Mouse (Mus musculus) lung, embryonic 14.5 days (tissue): ENCODE data around the gene Klhl32. TPM values are rescaled to one million over a fixed set of nuclear protein-coding genes. Genes with fewer than 3 reads are reported as not detected.

Experiments
- ATAC-seq: fragments of 200-750 bp; cut with Nextera tagmentation; 2 replicates; pipeline ENCODE4 v1.8.0; 2017; ENCODE audit warnings: mild to moderate bottlenecking, moderate TSS enrichment, moderate library complexity; ENCODE audit not compliant: insufficient read depth
- DNase-seq: peaks from one replicate; pipeline ENCODE4 v3.0.0-alpha.2; 2015
- H3K27ac ChIP-seq: fragments of 300-500 bp; sonication (generic); 2 replicates; pipeline ENCODE4 v1.5.1; 2014; ENCODE audit warnings: low read depth, mild to moderate bottlenecking, moderate library complexity
- H3K27me3 ChIP-seq: fragments of 300-500 bp; sonication (generic); 2 replicates; pipeline ENCODE4 v1.6.1; 2014; ENCODE audit warnings: low read length, control low read depth; ENCODE audit not compliant: insufficient read depth
- H3K36me3 ChIP-seq: fragments of 300-500 bp; sonication (generic); 2 replicates; pipeline ENCODE4 v1.6.1; 2014; ENCODE audit warnings: control low read depth; ENCODE audit not compliant: insufficient read depth
- H3K4me1 ChIP-seq: fragments of 300-500 bp; sonication (generic); 2 replicates; pipeline ENCODE4 v1.6.1; 2014; ENCODE audit warnings: antibody characterized with exemption, control low read depth; ENCODE audit not compliant: insufficient read depth
- H3K4me2 ChIP-seq: fragments of 300-500 bp; sonication (generic); 2 replicates; pipeline ENCODE4 v1.6.1; 2014; ENCODE audit warnings: mild to moderate bottlenecking
- H3K4me3 ChIP-seq: fragments of 300-500 bp; sonication (generic); 2 replicates; pipeline ENCODE4 v1.5.1; 2014; ENCODE audit warnings: low read depth, low read length
- H3K9ac ChIP-seq: fragments of 300-500 bp; sonication (generic); 2 replicates; pipeline ENCODE4 v1.6.1; 2014
- H3K9me3 ChIP-seq: fragments of 300-500 bp; sonication (generic); 2 replicates; pipeline ENCODE4 v1.6.1; 2016; ENCODE audit warnings: low read depth, low read length, control low read depth
- CTCF ChIP-seq: IDR thresholded peaks from 2 replicates; pipeline ENCODE4 v1.5.1; 2016; ENCODE audit warnings: antibody characterized with exemption, low read depth
- WGBS: fragments of 180-500 bp; shearing (Covaris S2); extraction: QIAGEN DNeasy Blood & Tissue Kit; methylation state at CpG from one replicate; pipeline ENCODE4 v1.1.7; 2014; 5-methylcytosine and 5-hydroxymethylcytosine counted together
- polyA plus RNA-seq: library from polyadenylated mRNA; unstranded; fragments of >200 nt; fragmentation: Nextera tagmentation; extraction: Ambion mirVana; gene quantifications from 2 replicates; pipeline ENCODE4 v1.2.1, GENCODE M21; 2014

The Klhl32 gene
- polyA plus RNA-seq, 1 experiment from 2014 or later = 1.2 TPM

DNA sequence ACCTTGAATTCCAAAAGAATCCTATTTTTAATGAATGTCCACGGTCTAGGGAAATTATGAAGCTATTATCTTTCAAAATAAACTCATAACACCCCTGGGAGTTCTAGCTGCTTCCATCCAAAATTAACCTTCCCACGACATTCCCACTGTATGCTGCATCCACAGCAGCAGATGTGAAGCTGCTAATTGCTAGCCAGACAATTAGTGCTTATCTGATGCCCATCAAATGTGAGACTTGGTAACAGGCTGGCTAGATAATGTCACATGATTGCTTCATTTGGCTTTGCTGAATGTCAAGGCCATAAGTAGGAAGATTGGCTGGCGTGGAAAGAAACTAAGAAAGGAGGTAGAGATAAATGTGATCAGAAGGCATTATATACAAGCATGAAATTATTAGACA is 85.5 kb downstream of the Klhl32 start:
- H3K9me3 ChIP-seq = no peaks in the 10 kb centered on the region
- TF ChIP-seq CTCF = no peak
- no peak overlapping the region for H3K27ac ChIP-seq
- H3K4me3 ChIP-seq = no peak overlapping the region
- no peak overlapping the region for H3K4me2 ChIP-seq
- no peak overlapping the region for H3K9ac ChIP-seq
- no peak for DNase-seq
- no peaks in the 10 kb centered on the region for H3K36me3 ChIP-seq
- no peaks in the 10 kb centered on the region for H3K27me3 ChIP-seq
- WGBS = 64% methylated on average over 3 of the region's 3 CpGs
- ATAC-seq = no peak
- H3K4me1 ChIP-seq = no peaks in the 10 kb centered on the region

DNA sequence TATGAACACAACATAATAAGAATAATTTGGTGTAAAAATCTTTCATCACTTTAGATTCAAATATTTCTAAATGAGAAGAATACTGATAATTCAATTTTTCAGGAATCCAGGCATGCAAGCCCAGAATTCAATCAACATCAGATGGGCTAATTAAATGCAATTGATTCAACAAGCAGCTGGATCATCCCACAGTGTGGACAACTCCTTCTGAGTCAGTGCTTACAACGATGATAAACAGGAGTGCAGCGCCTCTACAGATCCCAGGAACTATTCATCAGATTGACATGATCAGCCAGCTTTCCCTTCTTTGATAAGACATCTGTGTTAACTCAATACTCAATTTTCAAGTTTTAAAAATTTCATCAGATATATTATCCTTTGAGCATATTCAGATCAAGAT is 86.4 kb downstream of the Klhl32 start:
- no peaks in the 10 kb centered on the region for H3K9me3 ChIP-seq
- no peaks in the 10 kb centered on the region for H3K4me1 ChIP-seq
- 69% methylated on average over 2 of the region's 2 CpGs for WGBS
- DNase-seq (no peak), ATAC-seq (no peak)
- no peak overlapping the region for H3K27ac ChIP-seq
- H3K4me3 ChIP-seq = no peak overlapping the region
- no peak overlapping the region for H3K9ac ChIP-seq
- H3K4me2 ChIP-seq = no peak overlapping the region
- no peaks in the 10 kb centered on the region for H3K36me3 ChIP-seq
- no peaks in the 10 kb centered on the region for H3K27me3 ChIP-seq
- no peak for TF ChIP-seq CTCF

DNA sequence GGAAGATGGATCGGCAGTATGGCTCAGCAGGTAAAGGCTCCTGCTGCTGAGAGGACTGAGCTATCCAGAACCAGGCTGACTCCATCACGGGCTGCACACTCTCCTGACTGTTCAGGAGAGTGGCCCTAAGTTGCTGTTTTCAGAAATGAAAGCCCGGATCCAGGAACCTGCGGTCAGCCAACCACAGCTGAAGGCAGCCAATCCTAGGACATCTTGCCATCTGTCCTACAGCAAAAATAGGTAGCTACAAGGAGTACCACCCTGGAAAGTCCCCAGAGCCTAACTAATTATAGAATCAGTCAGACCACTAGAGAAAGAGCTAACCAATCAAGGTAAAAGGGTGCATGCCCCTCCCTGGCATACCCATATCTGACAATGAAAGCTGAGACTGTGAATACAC is 87.5 kb downstream of the Klhl32 start:
- 85% methylated on average over 4 of the region's 4 CpGs for WGBS
- Histone ChIP-seq H3K36me3 (no peaks in the 10 kb centered on the region), H3K9me3 (no peaks in the 10 kb centered on the region), H3K4me1 (no peaks in the 10 kb centered on the region), H3K27ac (no peak overlapping the region), H3K4me2 (no peak overlapping the region), H3K4me3 (no peak overlapping the region), H3K9ac (no peak overlapping the region), H3K27me3 (no peaks in the 10 kb centered on the region)
- ATAC-seq (no peak), DNase-seq (no peak)
- no peak for TF ChIP-seq CTCF

GRCm38 (mm10) chr4:24758954-24759353 is 92.0 kb downstream of the Klhl32 start:
- WGBS = 92% methylated on average over 1 of the region's 1 CpGs
- Histone ChIP-seq H3K4me3 (no peak overlapping the region), H3K36me3 (no peaks in the 10 kb centered on the region), H3K9me3 (no peaks in the 10 kb centered on the region), H3K4me2 (no peak overlapping the region), H3K4me1 (no peaks in the 10 kb centered on the region), H3K27ac (no peak overlapping the region), H3K27me3 (no peaks in the 10 kb centered on the region), H3K9ac (no peak overlapping the region)
- TF ChIP-seq CTCF = no peak
- ATAC-seq = no peak
- DNase-seq = no peak

DNA sequence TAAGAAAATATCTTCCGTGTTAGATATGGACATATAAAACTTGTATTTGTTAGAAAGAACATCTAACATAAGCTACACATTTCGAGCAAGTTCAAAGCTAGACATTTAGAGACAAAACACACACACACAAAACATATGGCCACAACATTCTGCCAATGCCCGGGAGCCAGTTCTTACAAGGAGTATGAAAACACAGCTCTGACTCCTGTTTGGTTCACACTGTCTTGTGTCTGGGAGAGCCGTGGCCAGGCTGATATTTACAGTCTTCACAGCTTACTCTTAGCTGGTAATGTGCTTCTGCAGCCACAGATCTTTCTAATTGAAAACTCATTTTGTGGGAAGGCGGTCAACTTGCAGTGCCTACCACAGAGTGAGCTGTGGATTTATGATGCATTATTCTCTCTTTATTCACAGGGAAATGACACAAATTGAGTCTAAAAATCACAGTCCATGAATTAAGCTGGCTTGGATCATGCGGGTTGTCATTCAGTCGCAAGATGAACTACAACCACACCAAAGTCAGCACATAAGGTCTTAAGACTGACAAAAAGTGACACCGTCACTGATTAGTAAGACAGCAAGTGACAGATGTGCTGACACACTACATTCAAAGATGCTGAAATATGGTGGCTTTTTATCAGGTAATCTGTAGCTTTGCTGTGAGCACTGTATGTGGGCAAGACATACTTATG is 98.3 kb downstream of the Klhl32 start:
- H3K27me3 ChIP-seq = no peaks in the 10 kb centered on the region
- no peak overlapping the region for H3K4me3 ChIP-seq
- no peak overlapping the region for H3K9ac ChIP-seq
- H3K36me3 ChIP-seq = no peaks in the 10 kb centered on the region
- no peaks in the 10 kb centered on the region for H3K4me1 ChIP-seq
- no peaks in the 10 kb centered on the region for H3K9me3 ChIP-seq
- no peak overlapping the region for H3K4me2 ChIP-seq
- no peak for ATAC-seq
- DNase-seq = no peak
- no peak overlapping the region for H3K27ac ChIP-seq
- WGBS = 75% methylated on average over 8 of the region's 8 CpGs
- TF ChIP-seq CTCF = no peak

DNA sequence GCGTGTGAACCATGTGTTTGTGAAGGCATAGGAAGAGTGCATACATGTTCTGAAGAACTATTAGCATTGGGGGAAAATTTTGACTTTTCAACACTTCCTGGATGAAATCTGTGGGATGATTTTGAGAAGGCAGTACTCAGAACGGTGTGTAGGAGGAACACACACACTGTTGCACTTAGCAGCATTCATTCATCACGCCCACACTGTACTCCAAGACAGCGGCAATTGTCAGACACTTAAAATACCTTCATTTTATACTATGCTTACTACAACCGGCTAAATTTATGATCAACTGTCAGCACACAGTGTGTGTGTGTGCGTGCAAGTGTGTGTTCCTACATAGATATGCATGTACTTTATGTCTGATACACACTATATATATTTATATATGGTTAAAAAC is 113.8 kb downstream of the Klhl32 start:
- no peaks in the 10 kb centered on the region for H3K27me3 ChIP-seq
- no peaks in the 10 kb centered on the region for H3K9me3 ChIP-seq
- no peak for TF ChIP-seq CTCF
- H3K4me3 ChIP-seq = no peak overlapping the region
- no peak overlapping the region for H3K9ac ChIP-seq
- WGBS = 79% methylated on average over 6 of the region's 6 CpGs
- DNase-seq (no peak), ATAC-seq (no peak)
- H3K36me3 ChIP-seq = no peaks in the 10 kb centered on the region
- H3K4me1 ChIP-seq = no peaks in the 10 kb centered on the region
- H3K4me2 ChIP-seq = no peak overlapping the region
- no peak overlapping the region for H3K27ac ChIP-seq

DNA sequence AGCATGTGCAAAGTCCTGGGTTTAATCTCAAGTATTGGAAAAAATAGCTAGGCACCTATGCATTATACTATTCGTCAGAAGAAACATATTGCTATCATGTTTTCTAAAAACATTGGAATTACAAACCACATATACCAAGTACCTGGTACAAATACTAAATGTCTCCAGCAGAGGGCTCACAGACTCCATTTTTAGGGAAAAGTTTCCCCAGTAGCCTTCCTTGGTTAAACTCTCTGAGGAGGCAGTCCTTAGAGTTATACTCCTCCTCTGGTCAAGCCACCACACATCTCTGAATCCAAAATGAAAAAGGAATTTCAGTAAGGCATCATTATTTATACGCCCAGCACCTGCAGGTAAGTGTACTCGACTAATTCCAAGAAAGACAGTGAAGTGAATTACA is 130.1 kb downstream of the Klhl32 start:
- peak; percentile 66; the same call in 1 of the 2 replicates for ATAC-seq
- H3K36me3 ChIP-seq = no peaks in the 10 kb centered on the region
- TF ChIP-seq CTCF = peak; percentile 73

More for the DNA sequence above, 130.1 kb downstream of the Klhl32 start:
- Histone ChIP-seq H3K4me1 (no peaks in the 10 kb centered on the region), H3K9me3 (no peaks in the 10 kb centered on the region), H3K4me2 (no peak overlapping the region), H3K9ac (no peak overlapping the region), H3K4me3 (no peak overlapping the region), H3K27me3 (no peaks in the 10 kb centered on the region), H3K27ac (no peak overlapping the region)
- 25% methylated on average over 3 of the region's 3 CpGs for WGBS
- DNase-seq = peak; percentile 88
